Mouse (Mus musculus): ENCODE measurements around the gene Cped1. TPM values are rescaled to one million over a fixed set of nuclear protein-coding genes. Genes with fewer than 3 reads are reported as not detected.

The Cped1 gene
- polyA plus RNA-seq, 1 experiment, result 2.8 TPM

- peak; percentile 19 to 29 for DNase-seq (ENCODE audit: extremely low spot score in 1 of 2, low spot score in 1 of 2)
These were observed 302.5 kb downstream of the Cped1 start, which contains the start of gene Wnt16 for GRCm38 (mm10) chr6:22288004-22288736. Gene Wnt16 (plus strand): TSS chr6:22288227.

- DNase-seq (ENCODE audit: extremely low spot score in 1 of 2, low spot score in 1 of 2), result peak in 1 of 2 experiments; percentile 32
These were observed 303.2 kb downstream of the Cped1 start for GRCm38 (mm10) chr6:22288737-22289460.

GRCm38 (mm10) chr6:22289461-22290021 is 303.8 kb downstream of the Cped1 start:
- DNase-seq (ENCODE audit: extremely low spot score in 1 of 2, low spot score in 1 of 2), result no peak

- DNase-seq (ENCODE audit: extremely low spot score in 1 of 2, low spot score in 1 of 2), result no peak
These were observed 305.1 kb downstream of the Cped1 start for GRCm38 (mm10) chr6:22290790-22291189.

GRCm38 (mm10) chr6:22292056-22292455 is 306.3 kb downstream of the Cped1 start:
- DNase-seq (ENCODE audit: extremely low spot score in 1 of 2, low spot score in 1 of 2), result no peak

GRCm38 (mm10) chr6:22293922-22294321 is 308.2 kb downstream of the Cped1 start:
- no peak for DNase-seq (ENCODE audit: extremely low spot score in 1 of 2, low spot score in 1 of 2)

GRCm38 (mm10) chr6:22297028-22297427 is 311.3 kb downstream of the Cped1 start:
- DNase-seq (ENCODE audit: extremely low spot score in 1 of 2, low spot score in 1 of 2), result no peak

GRCm38 (mm10) chr6:22298059-22298458 is 312.3 kb downstream of the Cped1 start:
- no peak for DNase-seq (ENCODE audit: extremely low spot score in 1 of 2, low spot score in 1 of 2)

Other genes starting within 250 kb of the Cped1 start
- gene Tspan12, start 133.4 kb upstream of the Cped1 start, polyA plus RNA-seq (2012; rRNA removed), result 20.1 and 21.3 TPM in 2 replicates
- gene Ing3, start 36.3 kb upstream of the Cped1 start, polyA plus RNA-seq (2012; rRNA removed), result 15.1 and 20.0 TPM in 2 replicates

Data from frontal cortex, adult 2 months (tissue).